9 mouse cellular contexts compared by ENCODE assay signal in the genomic region with DNA sequence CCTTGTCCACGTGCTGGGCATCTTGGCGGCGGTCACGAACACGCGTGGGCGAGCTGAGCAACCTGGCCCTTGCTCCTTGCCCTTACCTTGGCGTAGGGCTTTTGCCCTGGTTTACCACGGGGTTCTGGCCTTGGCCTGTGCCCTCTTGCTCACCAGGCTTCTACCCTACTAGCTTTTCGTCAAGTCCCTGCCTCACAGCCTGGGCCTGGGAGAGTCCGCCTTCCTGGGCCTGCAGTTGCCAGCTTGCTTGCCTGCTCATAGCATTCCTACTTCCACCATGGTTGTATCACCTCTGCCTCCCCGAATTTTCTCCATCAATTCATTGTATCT. TPM values are rescaled to one million over a fixed set of nuclear protein-coding genes. Genes with fewer than 3 reads are reported as not detected.
DNase-seq lines count a peak whose midpoint lies in the region; ATAC-seq and TF ChIP-seq lines count a peak whose summit lies in the region.
"Had no signal": no experiment of that assay in that cellular context is flagged by ENCODE, and none has a peak within 500 bp of the region (broad histone marks: within the 10 kb centered on the region; RNA-seq: fewer than 3 reads in every experiment).

No protein-coding gene starts in this region.

- peaks cover 3 to 25% of the 10 kb centered on the region in 2 experiments for H3K4me1 ChIP-seq in heart, embryonic 14.5 days (ENCODE audit: control insufficient read depth in 2 of 2, insufficient read depth in 2 of 2, low read length in 2 of 2)
- H3K4me1 ChIP-seq in G1E (ENCODE audit: insufficient read depth, low read depth, low read length), result peaks cover 49% of the 10 kb centered on the region
- H3K4me1 ChIP-seq in hindbrain, embryonic 11.5 days (replicated peaks; ENCODE audit: control insufficient read depth, insufficient read depth, low read length), result peaks cover 5% of the 10 kb centered on the region
- H3K4me1 ChIP-seq in midbrain, embryonic 11.5 days (ENCODE audit: control insufficient read depth, insufficient read depth, low read length), result peaks cover 18% of the 10 kb centered on the region

- peak overlapping the region; percentile 95 to 98 for H3K27ac ChIP-seq in heart, embryonic 14.5 days (replicated peaks in 1 of 2; ENCODE audit: control insufficient read depth in 1 of 2, insufficient read depth in 1 of 2, low read depth in 2 of 2, low read length in 2 of 2)
- peak overlapping the region; percentile 94 for H3K27ac ChIP-seq in hindbrain, embryonic 11.5 days (ENCODE audit: low read depth, low read length)
- H3K27ac ChIP-seq in midbrain, embryonic 11.5 days (ENCODE audit: low read depth, low read length), result peak overlapping the region; percentile 93

- DNase-seq in heart, postnatal 14 days, result no peak
- no peak for DNase-seq in G1E (ENCODE audit: low spot score)
- no peak for DNase-seq in hindbrain, embryonic 11.5 days (ENCODE audit: low spot score)
- DNase-seq in midbrain, embryonic 11.5 days (ENCODE audit: low spot score, missing footprints), result no peak
- no peak for DNase-seq in embryo, embryonic 11 days
- no peak for DNase-seq in kidney, adult 9 months

- H3K4me2 ChIP-seq in heart, embryonic 14.5 days (ENCODE audit: low read length), result peak overlapping the region; percentile 91
- H3K4me2 ChIP-seq in hindbrain, embryonic 11.5 days (replicated peaks; ENCODE audit: low read depth, low read length), result peak overlapping the region; percentile 93
- H3K4me2 ChIP-seq in midbrain, embryonic 11.5 days, result peak overlapping the region; percentile 75

- H3K36me3 ChIP-seq in heart, embryonic 14.5 days (ENCODE audit: control insufficient read depth, insufficient read depth, low read length), result no peaks in the 10 kb centered on the region
- H3K36me3 ChIP-seq in G1E (replicated peaks), result no peaks in the 10 kb centered on the region
- no peaks in the 10 kb centered on the region for H3K36me3 ChIP-seq in hindbrain, embryonic 11.5 days (ENCODE audit: control insufficient read depth, insufficient read depth, low read length)
- no peaks in the 10 kb centered on the region for H3K36me3 ChIP-seq in midbrain, embryonic 11.5 days (ENCODE audit: control insufficient read depth, insufficient read depth, low read length)

- peak overlapping the region; percentile 87 for H3K9ac ChIP-seq in heart, embryonic 14.5 days (ENCODE audit: low read length)
- peak overlapping the region; percentile 85 for H3K9ac ChIP-seq in hindbrain, embryonic 11.5 days (ENCODE audit: low read depth, low read length)
- H3K9ac ChIP-seq in midbrain, embryonic 11.5 days (ENCODE audit: low read length), result peak overlapping the region; percentile 75

- 0 out of 2 replicates have a peak, but pooled peaks have one; percentile 2 for ATAC-seq in heart, embryonic 14.5 days (ENCODE audit: insufficient number of reproducible peaks, insufficient read depth, low FRiP score, low read depth)
- no peak for ATAC-seq in G1E (ENCODE audit: extremely low read depth, insufficient number of reproducible peaks, low FRiP score, poor library complexity, severe bottlenecking)
- no peak; the same call in 1 of the 2 replicates for ATAC-seq in hindbrain, embryonic 11.5 days (ENCODE audit: low FRiP score)
- ATAC-seq in midbrain, embryonic 11.5 days (ENCODE audit: low FRiP score), result peak; percentile 4; the same call in 1 of the 2 replicates
- no peak for ATAC-seq in granulocyte monocyte progenitor cell, adult 5-6 weeks (replicated peaks; ENCODE audit: poor library complexity, severe bottlenecking)

- no peak for TF ChIP-seq CTCF in G1E (IDR thresholded peaks at IDR 0.05; ENCODE audit: low read depth, low read length)

- no peaks in the 10 kb centered on the region for H3K27me3 ChIP-seq in heart, embryonic 14.5 days (ENCODE audit: control insufficient read depth, insufficient read depth, low read length)
- no peaks in the 10 kb centered on the region for H3K27me3 ChIP-seq in G1E (ENCODE audit: insufficient read depth, low read length)
- no peaks in the 10 kb centered on the region for H3K27me3 ChIP-seq in hindbrain, embryonic 11.5 days (ENCODE audit: control insufficient read depth, insufficient read depth, low read length)
- H3K27me3 ChIP-seq in midbrain, embryonic 11.5 days (ENCODE audit: control insufficient read depth, insufficient read depth, low read length), result no peaks in the 10 kb centered on the region
- H3K27me3 ChIP-seq: Patski had no signal

- 6% methylated on average over 12 of the region's 12 CpGs for WGBS in heart, embryonic 14.5 days
- 5% methylated on average over 12 of the region's 12 CpGs for WGBS in hindbrain, embryonic 11.5 days
- WGBS in midbrain, embryonic 11.5 days, result 9% methylated on average over 6 of the region's 12 CpGs

- intact Hi-C loops in heart, postnatal 14 days (cut with DNase I), result loop anchor here (2.0 to 10.0 kb wide), 3 partner anchors 54 to 194 kb away; a partner anchor contains a TSS

- H3K4me3 ChIP-seq in heart, embryonic 14.5 days (ENCODE audit: control insufficient read depth in 1 of 2, insufficient read depth in 1 of 2, low read depth in 1 of 2, low read length in 2 of 2), result peak overlapping the region; percentile 55 to 62
- H3K4me3 ChIP-seq in G1E (ENCODE audit: low read depth, low read length), result peak overlapping the region; percentile 96
- peak overlapping the region; percentile 99 for H3K4me3 ChIP-seq in hindbrain, embryonic 11.5 days (ENCODE audit: low read depth, low read length)
- H3K4me3 ChIP-seq in midbrain, embryonic 11.5 days (ENCODE audit: low read depth, low read length), result peak overlapping the region; percentile 79

- 0 out of 2 replicates have a peak, but pooled peaks cover 6% of the 10 kb centered on the region for H3K9me3 ChIP-seq in heart, embryonic 14.5 days (ENCODE audit: control insufficient read depth, low read length)
- no peaks in the 10 kb centered on the region for H3K9me3 ChIP-seq in G1E (replicated peaks)
- H3K9me3 ChIP-seq in hindbrain, embryonic 11.5 days (ENCODE audit: control insufficient read depth, low read length), result no peaks in the 10 kb centered on the region
- no peaks in the 10 kb centered on the region for H3K9me3 ChIP-seq in midbrain, embryonic 11.5 days (ENCODE audit: control insufficient read depth, low read length)

RNA-seq across cellular contexts. Expression of a gene that starts 0.8 kb away (rescaled TPM):
- 7.4 and 8.6 TPM in 2 replicates for polyA plus RNA-seq in heart, embryonic 14.5 days (2014; fragmentation: Nextera tagmentation; extraction: Ambion mirVana)
- total RNA-seq in heart, postnatal 14 days (2021), result 10 to 100 TPM; 73.1 to 80.3 TPM
- total RNA-seq in G1E (2014; fragmentation: Nextera tagmentation), result 89.4 and 90.3 TPM in 2 replicates
- 51.9 and 65.9 TPM in 2 replicates for total RNA-seq in G1E (2017)
- polyA plus RNA-seq in G1E (2012), result 7.4 and 7.8 TPM in 2 replicates
- polyA plus RNA-seq in hindbrain, embryonic 11.5 days (2014; fragmentation: Nextera tagmentation; extraction: Ambion mirVana), result 7.1 and 10.6 TPM in 2 replicates
- polyA plus RNA-seq in midbrain, embryonic 11.5 days (2014; fragmentation: Nextera tagmentation; extraction: Ambion mirVana), result 8.3 and 8.6 TPM in 2 replicates
- total RNA-seq in granulocyte monocyte progenitor cell, adult 5-6 weeks (2014; fragmentation: Nextera tagmentation), result 29.0 and 39.8 TPM in 2 replicates
- total RNA-seq in granulocyte monocyte progenitor cell, adult 5-6 weeks (2017), result 54.4 TPM in 2 replicates

RNA-seq across cellular contexts. Expression of a gene that starts 52.5 kb away (rescaled TPM):
- 18.9 and 21.7 TPM in 2 replicates for polyA plus RNA-seq in heart, embryonic 14.5 days (2014; fragmentation: Nextera tagmentation; extraction: Ambion mirVana)
- total RNA-seq in heart, postnatal 14 days (2021), result 10 to 100 TPM; 24.4 to 28.0 TPM
- total RNA-seq in G1E (2014; fragmentation: Nextera tagmentation) (14.2 and 15.0 TPM in 2 replicates), G1E (2017) (15.0 and 18.3 TPM in 2 replicates)
- 7.3 and 9.7 TPM in 2 replicates for polyA plus RNA-seq in G1E (2012)
- polyA plus RNA-seq in hindbrain, embryonic 11.5 days (2014; fragmentation: Nextera tagmentation; extraction: Ambion mirVana), result 18.8 and 19.5 TPM in 2 replicates
- 16.4 and 19.3 TPM in 2 replicates for polyA plus RNA-seq in midbrain, embryonic 11.5 days (2014; fragmentation: Nextera tagmentation; extraction: Ambion mirVana)
- total RNA-seq in granulocyte monocyte progenitor cell, adult 5-6 weeks (2014; fragmentation: Nextera tagmentation), result 7.1 and 8.6 TPM in 2 replicates
- 7.3 and 10.6 TPM in 2 replicates for total RNA-seq in granulocyte monocyte progenitor cell, adult 5-6 weeks (2017)

Comparison
In these comparisons a context has a peak if more than half of its experiments do, and no peak if none do; other contexts are left out.
1. ATAC-seq: peak in heart, embryonic 14.5 days (single experiment) and midbrain, embryonic 11.5 days (single experiment); none in G1E (single experiment), hindbrain, embryonic 11.5 days (single experiment) and granulocyte monocyte progenitor cell, adult 5-6 weeks (single experiment).
2. Peak in every context shown above with its lines, with median percentiles within 50 percentile points of each other: H3K27ac ChIP-seq, H3K4me2 ChIP-seq, H3K4me3 ChIP-seq and H3K9ac ChIP-seq.